Mouse (Mus musculus) hindbrain, embryonic 15.5 days (tissue): ENCODE measurements around the gene Ell2. TPM values are rescaled to one million over a fixed set of nuclear protein-coding genes. Genes with fewer than 3 reads are reported as not detected.

Source experiments
- ATAC-seq: fragments of 200-750 bp; cut with Nextera tagmentation; 2 replicates; pipeline ENCODE4 v1.8.0; 2017; ENCODE audit warnings: low read depth, moderate number of reproducible peaks, moderate TSS enrichment; ENCODE audit not compliant: low FRiP score
- H3K27ac ChIP-seq: fragments of 300-500 bp; sonication (generic); replicated peaks from 2 replicates; pipeline ENCODE4 v1.5.1; 2015; ENCODE audit warnings: mild to moderate bottlenecking, inconsistent platforms
- H3K27me3 ChIP-seq: fragments of 300-500 bp; sonication (generic); 2 replicates; pipeline ENCODE4 v1.6.1; 2015; ENCODE audit warnings: control low read depth, inconsistent platforms
- H3K36me3 ChIP-seq: fragments of 300-500 bp; sonication (generic); 2 replicates; pipeline ENCODE4 v1.6.1; 2015; ENCODE audit warnings: control low read depth, inconsistent platforms
- H3K4me1 ChIP-seq: fragments of 300-500 bp; sonication (generic); replicated peaks from 2 replicates; pipeline ENCODE4 v1.6.1; 2015; ENCODE audit warnings: control low read depth, inconsistent platforms
- H3K4me2 ChIP-seq: fragments of 300-500 bp; sonication (generic); 2 replicates; pipeline ENCODE4 v1.6.1; 2015; ENCODE audit warnings: moderate library complexity, mild to moderate bottlenecking, inconsistent platforms
- H3K4me3 ChIP-seq: fragments of 300-500 bp; sonication (generic); 2 replicates; pipeline ENCODE4 v1.5.1; 2015; ENCODE audit warnings: mild to moderate bottlenecking, inconsistent platforms
- H3K9ac ChIP-seq: fragments of 300-500 bp; sonication (generic); 2 replicates; pipeline ENCODE4 v1.6.1; 2015; ENCODE audit warnings: inconsistent platforms
- H3K9me3 ChIP-seq: fragments of 300-500 bp; sonication (generic); 2 replicates; pipeline ENCODE4 v1.6.1; 2016; ENCODE audit warnings: control low read depth, inconsistent platforms
- WGBS: fragments of 180-500 bp; shearing (Covaris S2); methylation state at CpG from one replicate; pipeline ENCODE4 v1.1.7; 2015; 5-methylcytosine and 5-hydroxymethylcytosine counted together
- polyA plus RNA-seq: library from polyadenylated mRNA; unstranded; fragments of >200 nt; fragmentation: Nextera tagmentation; extraction: Ambion mirVana; gene quantifications from 2 replicates; pipeline ENCODE4 v1.2.1, GENCODE M21; 2015

Gene Ell2
- polyA plus RNA-seq, 1 experiment from 2014 or later, result 2.8 TPM

GRCm38 (mm10) chr13:75797369-75798141 lies 91.0 kb downstream of the Ell2 start:
- Histone ChIP-seq H3K27ac (no peak overlapping the region), H3K9me3 (no peaks in the 10 kb centered on the region), H3K4me1 (no peaks in the 10 kb centered on the region), H3K27me3 (no peaks in the 10 kb centered on the region), H3K4me3 (peak overlapping the region; percentile 33), H3K9ac (peak overlapping the region; percentile 35; the same call in 1 of the 2 replicates), H3K4me2 (peak overlapping the region; percentile 60), H3K36me3 (no peaks in the 10 kb centered on the region)
- 33% methylated on average over 18 of the region's 18 CpGs for WGBS
- peak; percentile 98 for ATAC-seq

- H3K4me3 ChIP-seq, result no peak overlapping the region
- no peaks in the 10 kb centered on the region for H3K36me3 ChIP-seq
- no peak overlapping the region for H3K27ac ChIP-seq
- no peaks in the 10 kb centered on the region for H3K4me1 ChIP-seq
- ATAC-seq, result no peak
- H3K9me3 ChIP-seq, result no peaks in the 10 kb centered on the region
- no peaks in the 10 kb centered on the region for H3K27me3 ChIP-seq
- whole genome bisulfite sequencing, result 71% methylated on average over 7 of the region's 7 CpGs
- H3K4me2 ChIP-seq, result no peak overlapping the region
- H3K9ac ChIP-seq, result no peak overlapping the region
These were observed 92.1 kb downstream of the Ell2 start for GRCm38 (mm10) chr13:75798413-75799302.

- WGBS, result 86% methylated on average over 3 of the region's 3 CpGs
- no peak for ATAC-seq
- no peak overlapping the region for H3K4me3 ChIP-seq
- H3K4me2 ChIP-seq, result no peak overlapping the region
- no peaks in the 10 kb centered on the region for H3K9me3 ChIP-seq
- no peak overlapping the region for H3K9ac ChIP-seq
- H3K27me3 ChIP-seq, result no peaks in the 10 kb centered on the region
- H3K4me1 ChIP-seq, result no peaks in the 10 kb centered on the region
- H3K27ac ChIP-seq, result no peak overlapping the region
- no peaks in the 10 kb centered on the region for H3K36me3 ChIP-seq
These were observed 92.9 kb downstream of the Ell2 start for GRCm38 (mm10) chr13:75799421-75799820.

- Histone ChIP-seq H3K9ac (no peak overlapping the region), H3K4me3 (no peak overlapping the region), H3K4me1 (no peaks in the 10 kb centered on the region), H3K36me3 (no peaks in the 10 kb centered on the region), H3K27ac (no peak overlapping the region), H3K27me3 (no peaks in the 10 kb centered on the region), H3K4me2 (no peak overlapping the region), H3K9me3 (no peaks in the 10 kb centered on the region)
- no peak for ATAC-seq
- WGBS, result 83% methylated on average over 1 of the region's 1 CpGs
These were observed 101.4 kb downstream of the Ell2 start for GRCm38 (mm10) chr13:75807969-75808368.

GRCm38 (mm10) chr13:75809957-75810356 lies 103.4 kb downstream of the Ell2 start:
- no peak overlapping the region for H3K4me2 ChIP-seq
- no peak overlapping the region for H3K27ac ChIP-seq
- ATAC-seq, result no peak
- no peaks in the 10 kb centered on the region for H3K36me3 ChIP-seq
- no peak overlapping the region for H3K4me3 ChIP-seq
- H3K9ac ChIP-seq, result no peak overlapping the region
- H3K27me3 ChIP-seq, result no peaks in the 10 kb centered on the region
- H3K9me3 ChIP-seq, result no peaks in the 10 kb centered on the region
- WGBS, result 85% methylated on average over 1 of the region's 1 CpGs
- H3K4me1 ChIP-seq, result no peaks in the 10 kb centered on the region

- Histone ChIP-seq H3K4me1 (no peaks in the 10 kb centered on the region), H3K36me3 (no peaks in the 10 kb centered on the region), H3K9ac (no peak overlapping the region), H3K9me3 (no peaks in the 10 kb centered on the region), H3K4me2 (no peak overlapping the region), H3K27me3 (no peaks in the 10 kb centered on the region), H3K4me3 (no peak overlapping the region), H3K27ac (no peak overlapping the region)
- no peak for ATAC-seq
- 95% methylated on average over 2 of the region's 2 CpGs for WGBS
These were observed 110.6 kb downstream of the Ell2 start for GRCm38 (mm10) chr13:75817183-75817582.

- no peak for ATAC-seq
- no peak overlapping the region for H3K27ac ChIP-seq
- WGBS, result 55% methylated on average over 3 of the region's 3 CpGs
These were observed 111.9 kb downstream of the Ell2 start for GRCm38 (mm10) chr13:75818486-75818885.

GRCm38 (mm10) chr13:75818945-75819706 lies 112.6 kb downstream of the Ell2 start:
- H3K4me3 ChIP-seq, result no peak overlapping the region
- no peak for ATAC-seq
- no peak overlapping the region for H3K27ac ChIP-seq
- no peaks in the 10 kb centered on the region for H3K4me1 ChIP-seq
- no peak overlapping the region for H3K4me2 ChIP-seq
- no peak overlapping the region for H3K9ac ChIP-seq
- H3K36me3 ChIP-seq, result no peaks in the 10 kb centered on the region
- H3K27me3 ChIP-seq, result no peaks in the 10 kb centered on the region
- WGBS, result 74% methylated on average over 3 of the region's 3 CpGs
- H3K9me3 ChIP-seq, result no peaks in the 10 kb centered on the region

More at GRCm38 (mm10) chr13:75818486-75818885, 111.9 kb downstream of the Ell2 start:
- Histone ChIP-seq H3K4me3 (no peak overlapping the region), H3K36me3 (no peaks in the 10 kb centered on the region), H3K9me3 (no peaks in the 10 kb centered on the region), H3K27me3 (no peaks in the 10 kb centered on the region), H3K4me2 (no peak overlapping the region), H3K4me1 (no peaks in the 10 kb centered on the region), H3K9ac (no peak overlapping the region)

- H3K4me3 ChIP-seq, result no peak overlapping the region
- ATAC-seq, result no peak
These were observed 113.3 kb downstream of the Ell2 start for GRCm38 (mm10) chr13:75819898-75820297.

More at GRCm38 (mm10) chr13:75819898-75820297, 113.3 kb downstream of the Ell2 start:
- no peaks in the 10 kb centered on the region for H3K27me3 ChIP-seq
- H3K9ac ChIP-seq, result no peak overlapping the region
- no peaks in the 10 kb centered on the region for H3K36me3 ChIP-seq
- no peak overlapping the region for H3K4me2 ChIP-seq
- no peaks in the 10 kb centered on the region for H3K4me1 ChIP-seq
- H3K9me3 ChIP-seq, result no peaks in the 10 kb centered on the region
- no peak overlapping the region for H3K27ac ChIP-seq
